Mouse (Mus musculus) thymus, adult 2 months (tissue): ENCODE data around the gene Fam117a.

ENCODE experiments used
- CTCF ChIP-seq: fragments of 200-500 bp; IDR thresholded peaks from 2 replicates; pipeline ENCODE4 v1.5.1; 2012; ENCODE audit warnings: mild to moderate bottlenecking, control low read depth, low read length, moderate library complexity, borderline replicate concordance; ENCODE audit not compliant: control insufficient read depth, poor library complexity, insufficient read depth; ENCODE audit errors: extremely low read depth
- POLR2A ChIP-seq: fragments of 200-500 bp; IDR thresholded peaks from 2 replicates; pipeline ENCODE4 v1.6.1; 2012; ENCODE audit warnings: mild to moderate bottlenecking, low read length, control low read depth, moderate library complexity; ENCODE audit not compliant: control insufficient read depth, poor library complexity, insufficient read depth; ENCODE audit errors: extremely low read depth

GRCm38 (mm10) chr11:95353226-95353625, 16.4 kb downstream of the Fam117a start:
- TF ChIP-seq POLR2A (no peak), CTCF (no peak)
